Mouse (Mus musculus): ENCODE data around the gene Parm1. TPM values are rescaled to one million over a fixed set of nuclear protein-coding genes. Genes with fewer than 3 reads are reported as not detected.

The Parm1 gene
- total RNA-seq, 2 experiments from 2014 or later = 18.2 to 21.7 TPM

- DNase-seq (ENCODE audit: low spot score) = no peak
Observed at GRCm38 (mm10) chr5:91653061-91653915, 135.9 kb downstream of the Parm1 start.

DNA sequence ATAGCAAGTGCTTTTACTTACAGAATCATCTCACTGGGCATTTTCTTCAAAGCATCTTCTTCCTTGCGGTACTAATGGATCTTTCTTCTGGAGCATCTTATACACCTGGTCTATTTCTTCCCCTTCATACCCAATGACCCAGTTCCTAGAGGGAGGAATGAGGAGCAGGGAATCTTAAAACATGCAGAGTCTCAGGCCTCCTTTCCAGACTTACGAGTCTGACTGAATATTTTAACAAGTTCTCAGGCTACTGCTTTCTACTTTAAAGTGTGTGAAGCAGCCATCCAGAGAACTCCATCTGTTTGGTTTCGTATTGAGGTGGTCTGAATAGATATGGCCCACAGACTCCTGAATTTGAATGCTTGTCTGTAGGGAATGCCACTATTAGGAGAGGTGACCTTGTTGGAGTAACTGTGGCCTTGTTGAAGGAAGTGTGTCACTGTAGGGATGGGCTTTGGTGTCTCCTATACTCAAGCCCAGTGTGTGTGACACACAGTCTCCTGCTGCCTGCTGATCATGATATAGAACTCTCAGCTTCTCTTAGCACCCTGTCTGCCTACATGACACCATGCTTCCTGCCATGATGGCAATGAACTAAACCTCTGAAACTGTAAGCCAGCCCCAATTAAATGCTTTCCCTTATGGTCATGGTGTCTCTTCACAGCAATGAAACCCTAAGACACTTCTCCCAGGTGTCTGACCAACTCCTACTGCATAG is 137.1 kb downstream of the Parm1 start:
- no peak for DNase-seq (ENCODE audit: low spot score)

DNA sequence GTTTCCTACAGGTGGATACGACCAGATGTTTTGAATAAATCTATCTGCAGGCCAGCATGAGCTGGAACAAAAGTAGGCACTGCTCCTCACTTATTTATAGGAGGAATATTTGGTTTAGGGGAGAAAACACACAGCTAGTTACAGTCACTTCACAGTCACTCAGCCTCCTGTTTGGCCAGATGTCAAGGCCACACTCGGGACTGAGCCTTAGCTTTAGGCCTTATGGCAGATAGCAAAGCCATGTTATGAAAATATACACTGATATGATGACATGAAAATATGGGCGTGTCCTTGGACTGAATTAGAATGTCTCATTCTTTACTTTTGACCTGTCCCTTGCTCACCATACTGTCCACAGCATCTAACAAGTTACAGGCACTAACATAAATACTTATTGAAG is 137.8 kb downstream of the Parm1 start:
- DNase-seq (ENCODE audit: low spot score) = no peak

GRCm38 (mm10) chr5:91662715-91663114 is 145.3 kb downstream of the Parm1 start:
- DNase-seq (ENCODE audit: low spot score) = no peak

DNA sequence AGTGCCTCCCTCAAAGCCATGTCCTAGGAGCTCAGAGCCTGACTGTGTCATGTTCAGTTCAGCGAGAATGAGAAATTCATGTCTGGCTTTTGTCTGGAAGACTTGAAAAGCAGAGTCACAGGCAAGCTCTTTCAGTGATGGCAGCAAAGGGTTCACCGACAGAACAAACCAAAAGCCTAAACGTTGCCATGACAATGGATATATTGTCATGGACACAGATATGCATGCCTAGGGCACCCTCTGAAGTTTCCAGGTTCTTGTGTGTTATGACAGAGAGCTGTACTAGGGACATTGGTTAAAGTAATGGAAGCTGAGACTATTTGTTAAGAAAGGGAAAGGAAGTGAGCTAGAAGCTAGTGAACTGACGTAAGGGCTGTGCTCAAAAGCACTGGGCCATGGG is 149.7 kb downstream of the Parm1 start:
- DNase-seq (ENCODE audit: low spot score) = no peak

DNA sequence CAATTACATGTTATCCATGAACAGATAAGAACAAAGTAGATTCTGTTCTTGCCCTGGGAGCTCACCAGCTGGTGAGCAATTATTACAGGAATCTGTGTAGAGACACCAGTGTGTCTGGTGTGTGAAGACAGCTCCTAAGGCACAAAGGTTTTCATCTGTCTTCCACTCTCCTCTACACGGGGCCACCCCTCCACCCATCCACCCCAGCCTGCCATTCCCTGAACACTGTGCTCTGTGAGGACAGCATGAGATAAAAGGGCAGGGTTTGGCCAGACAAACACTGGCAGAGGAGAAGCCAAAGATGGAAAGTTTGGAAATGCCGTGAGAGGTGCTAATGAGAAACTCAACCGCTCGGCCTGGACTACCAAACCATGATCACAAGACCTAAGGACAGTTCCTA is 151.8 kb downstream of the Parm1 start:
- DNase-seq (ENCODE audit: low spot score) = no peak

Other genes with a start within 250 kb of the Parm1 start
- gene Btc, start 114.6 kb upstream of the Parm1 start, total RNA-seq (2021) = under 1 TPM; 0.80 to 0.83 TPM

Data from gastrocnemius, adult 18-20 months (tissue).